Mouse (Mus musculus) limb, embryonic 14.5 days (tissue): Measurements from ENCODE around the gene Ric8b. TPM values are rescaled to one million over a fixed set of nuclear protein-coding genes. Genes with fewer than 3 reads are reported as not detected.

Source experiments
- ATAC-seq: fragments of 200-750 bp; cut with Nextera tagmentation; 2 replicates; pipeline ENCODE4 v1.8.0; 2017; ENCODE audit warnings: low read depth, moderate number of reproducible peaks, moderate TSS enrichment; ENCODE audit not compliant: low FRiP score
- DNase-seq: peaks from one replicate; pipeline ENCODE4 v3.0.0-alpha.2; 2015; ENCODE audit warnings: low spot score
- H3K27ac ChIP-seq: fragments of 300-500 bp; sonication (generic); replicated peaks from 2 replicates; pipeline ENCODE4 v1.5.1; 2014; ENCODE audit warnings: low read depth, mild to moderate bottlenecking, low read length, moderate library complexity, mixed read lengths
- H3K27me3 ChIP-seq: fragments of 300-500 bp; sonication (generic); 2 replicates; pipeline ENCODE4 v1.6.1; 2014; ENCODE audit warnings: low read length, mixed read lengths; ENCODE audit not compliant: control insufficient read depth, insufficient read depth
- H3K36me3 ChIP-seq: fragments of 300-500 bp; sonication (generic); 2 replicates; pipeline ENCODE4 v1.6.1; 2014; ENCODE audit warnings: mild to moderate bottlenecking, low read length, moderate library complexity, mixed read lengths; ENCODE audit not compliant: control insufficient read depth, insufficient read depth
- H3K4me1 ChIP-seq: fragments of 300-500 bp; sonication (generic); 2 replicates; pipeline ENCODE4 v1.6.1; 2014; ENCODE audit warnings: antibody characterized with exemption, low read length, mixed read lengths; ENCODE audit not compliant: control insufficient read depth, insufficient read depth
- H3K4me2 ChIP-seq: fragments of 300-500 bp; sonication (generic); replicated peaks from 2 replicates; pipeline ENCODE4 v1.6.1; 2014; ENCODE audit warnings: low read depth, mild to moderate bottlenecking, low read length, moderate library complexity; ENCODE audit not compliant: severe bottlenecking
- H3K4me3 ChIP-seq: fragments of 300-500 bp; sonication (generic); replicated peaks from 2 replicates; pipeline ENCODE4 v1.5.1; 2014; ENCODE audit warnings: low read length
- H3K9ac ChIP-seq: fragments of 300-500 bp; sonication (generic); 2 replicates; pipeline ENCODE4 v1.6.1; 2014; ENCODE audit warnings: mild to moderate bottlenecking, low read depth, low read length, moderate library complexity; ENCODE audit not compliant: severe bottlenecking
- H3K9me3 ChIP-seq: fragments of 300-500 bp; sonication (generic); 2 replicates; pipeline ENCODE4 v1.6.1; 2016; ENCODE audit warnings: low read length; ENCODE audit not compliant: control insufficient read depth
- POLR2A ChIP-seq: fragments of 200-500 bp; IDR thresholded peaks from 2 replicates; pipeline ENCODE4 v1.8.0; 2012; ENCODE audit warnings: inconsistent platforms, mild to moderate bottlenecking, moderate library complexity, borderline replicate concordance; ENCODE audit not compliant: insufficient read depth, insufficient read length; ENCODE audit errors: extremely low read depth
- WGBS: fragments of 180-500 bp; shearing (Covaris S2); extraction: QIAGEN DNeasy Blood & Tissue Kit; methylation state at CpG from one replicate; pipeline ENCODE4 v1.1.7; 2014; 5-methylcytosine and 5-hydroxymethylcytosine counted together
- polyA plus RNA-seq, 2 experiments: library from polyadenylated mRNA; depleted of rRNA in 1 of 2; stranded (reverse) in 1 of 2; unstranded in 1 of 2; fragments of >200 nt; fragmentation: Nextera tagmentation in 1 of 2; extraction: Ambion mirVana in 1 of 2; gene quantifications; 2 replicates each; pipeline versions ENCODE4 v1.2.1 to v1.2.3; 2012 to 2014

The Ric8b gene
- polyA plus RNA-seq, 2 experiments = 17.8 to 27.6 TPM

DNA sequence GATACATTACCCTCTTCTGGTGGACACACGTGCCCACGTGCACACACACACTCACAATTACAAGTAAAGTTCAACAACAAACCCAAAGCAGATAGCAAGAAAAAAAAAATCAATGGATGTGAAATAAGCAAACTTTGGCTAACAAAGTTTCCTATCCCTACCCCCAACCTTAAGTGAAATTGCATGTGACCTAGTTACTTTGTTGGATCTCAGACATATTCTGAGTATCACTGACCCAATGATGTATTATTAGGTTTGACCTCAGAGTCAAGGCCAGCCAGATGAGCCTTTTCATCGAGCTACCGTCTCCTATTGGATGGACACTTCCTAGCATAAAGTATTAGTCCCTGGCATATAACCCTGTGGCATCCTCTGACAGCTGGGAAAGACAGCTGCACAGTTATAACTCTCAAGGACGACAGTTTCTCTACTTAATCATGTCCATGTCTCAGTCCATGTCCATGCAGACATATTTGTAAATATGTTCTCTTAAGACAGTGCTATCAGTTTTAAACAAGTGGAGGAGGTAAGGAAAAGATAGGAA, 32.0 kb upstream of the Ric8b start:
- Histone ChIP-seq H3K27me3 (no peaks in the 10 kb centered on the region), H3K9ac (no peak overlapping the region), H3K4me2 (no peak overlapping the region), H3K4me1 (peaks cover 17% of the 10 kb centered on the region), H3K27ac (no peak overlapping the region), H3K9me3 (no peaks in the 10 kb centered on the region), H3K4me3 (no peak overlapping the region), H3K36me3 (no peaks in the 10 kb centered on the region)
- peak; percentile 44 for DNase-seq
- ATAC-seq = no peak
- 64% methylated on average over 5 of the region's 5 CpGs for WGBS
- TF ChIP-seq POLR2A = no peak

DNA sequence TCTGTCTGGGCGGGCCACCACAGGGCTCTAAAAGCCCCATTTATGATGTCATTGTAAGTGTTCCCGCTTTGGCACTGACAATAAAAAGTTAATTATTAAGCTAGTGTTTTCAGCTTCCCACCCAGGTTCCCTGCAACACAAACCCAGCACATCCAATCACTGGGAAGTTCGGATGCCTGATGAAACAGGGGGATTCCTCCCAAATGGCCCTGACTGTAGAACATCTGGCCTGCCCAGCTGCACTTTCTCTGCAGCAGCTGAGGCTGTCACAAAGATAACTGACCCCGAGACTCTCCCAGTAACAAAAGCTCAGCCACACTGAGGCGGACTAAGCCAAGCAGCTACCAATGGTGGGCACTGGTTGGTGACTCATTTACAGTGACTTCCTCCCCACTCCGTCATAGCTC, 31.2 kb upstream of the Ric8b start:
- Histone ChIP-seq H3K4me3 (no peak overlapping the region), H3K9ac (no peak overlapping the region), H3K36me3 (no peaks in the 10 kb centered on the region), H3K4me2 (no peak overlapping the region), H3K9me3 (no peaks in the 10 kb centered on the region), H3K27ac (no peak overlapping the region), H3K4me1 (peaks cover 17% of the 10 kb centered on the region), H3K27me3 (no peaks in the 10 kb centered on the region)
- peak; percentile 45 for DNase-seq
- peak; percentile 62 for ATAC-seq
- 24% methylated on average over 6 of the region's 6 CpGs for WGBS
- no peak for TF ChIP-seq POLR2A

DNA sequence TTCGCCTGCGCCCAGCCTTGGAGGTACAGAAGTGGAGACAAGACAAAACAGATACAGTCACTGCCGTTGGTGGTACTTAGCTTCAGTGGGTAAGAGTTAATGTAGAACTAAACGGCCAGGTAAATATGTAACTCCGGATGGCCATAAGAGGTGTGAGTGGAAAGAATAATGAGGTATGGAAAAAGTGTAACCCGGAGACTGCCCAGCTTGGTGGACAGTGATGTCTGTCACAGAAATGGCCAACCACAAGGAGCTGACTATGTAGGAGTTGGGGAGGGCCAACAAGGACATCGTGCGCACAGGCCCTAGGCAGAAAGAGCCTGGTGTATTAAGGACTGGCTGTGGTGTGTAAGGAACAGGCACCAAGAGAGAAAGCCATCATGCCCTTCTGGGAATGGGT, 30.6 kb upstream of the Ric8b start:
- no peak overlapping the region for H3K4me2 ChIP-seq
- no peak for DNase-seq
- no peaks in the 10 kb centered on the region for H3K27me3 ChIP-seq
- H3K9me3 ChIP-seq = no peaks in the 10 kb centered on the region
- WGBS = 78% methylated on average over 8 of the region's 8 CpGs
- no peak for ATAC-seq
- no peak overlapping the region for H3K27ac ChIP-seq
- TF ChIP-seq POLR2A = no peak
- H3K36me3 ChIP-seq = no peaks in the 10 kb centered on the region
- H3K4me3 ChIP-seq = no peak overlapping the region
- H3K9ac ChIP-seq = no peak overlapping the region
- peaks cover 17% of the 10 kb centered on the region for H3K4me1 ChIP-seq

DNA sequence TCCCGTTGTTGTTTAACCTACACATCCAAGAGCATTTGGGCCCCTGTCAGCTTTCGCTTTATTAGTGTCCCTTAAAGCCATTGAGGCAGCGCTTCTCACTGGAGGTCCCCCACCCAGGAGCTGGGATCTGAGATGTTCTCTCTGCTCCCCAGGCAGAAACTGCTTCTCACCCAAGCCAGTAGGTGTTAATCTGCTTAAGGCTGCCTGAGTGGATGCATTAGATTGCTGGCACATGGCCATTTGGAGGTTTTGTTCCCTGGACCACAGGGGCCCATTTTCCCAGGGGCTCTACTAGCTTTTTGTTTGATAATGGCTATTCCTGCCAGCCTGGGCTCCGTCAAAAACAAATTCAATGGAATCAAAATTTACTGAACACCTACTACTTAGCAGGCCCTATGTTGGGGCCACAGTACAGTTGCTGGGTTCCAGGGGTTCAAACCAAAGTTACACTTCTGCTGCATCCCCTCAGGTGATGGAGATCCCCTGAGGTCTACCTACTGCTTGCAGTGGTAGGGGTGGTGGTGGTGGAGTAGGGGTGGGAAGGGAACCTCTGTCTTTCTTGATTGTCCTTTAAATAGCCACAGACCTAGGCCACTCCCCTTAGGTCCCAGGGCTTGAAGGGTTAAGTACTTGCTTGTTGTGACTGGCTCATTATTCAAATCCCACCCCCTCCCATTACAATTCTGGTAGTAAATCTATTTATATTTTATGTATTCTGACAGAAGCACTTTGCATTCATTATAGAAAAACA, 28.1 kb upstream of the Ric8b start:
- DNase-seq (no peak), ATAC-seq (no peak)
- no peaks in the 10 kb centered on the region for H3K9me3 ChIP-seq
- no peak overlapping the region for H3K4me2 ChIP-seq
- H3K27ac ChIP-seq = no peak overlapping the region
- no peak for TF ChIP-seq POLR2A
- no peaks in the 10 kb centered on the region for H3K27me3 ChIP-seq
- no peak overlapping the region for H3K9ac ChIP-seq
- WGBS = 36% methylated on average over 4 of the region's 4 CpGs
- no peaks in the 10 kb centered on the region for H3K36me3 ChIP-seq
- peaks cover 17% of the 10 kb centered on the region for H3K4me1 ChIP-seq
- no peak overlapping the region for H3K4me3 ChIP-seq

DNA sequence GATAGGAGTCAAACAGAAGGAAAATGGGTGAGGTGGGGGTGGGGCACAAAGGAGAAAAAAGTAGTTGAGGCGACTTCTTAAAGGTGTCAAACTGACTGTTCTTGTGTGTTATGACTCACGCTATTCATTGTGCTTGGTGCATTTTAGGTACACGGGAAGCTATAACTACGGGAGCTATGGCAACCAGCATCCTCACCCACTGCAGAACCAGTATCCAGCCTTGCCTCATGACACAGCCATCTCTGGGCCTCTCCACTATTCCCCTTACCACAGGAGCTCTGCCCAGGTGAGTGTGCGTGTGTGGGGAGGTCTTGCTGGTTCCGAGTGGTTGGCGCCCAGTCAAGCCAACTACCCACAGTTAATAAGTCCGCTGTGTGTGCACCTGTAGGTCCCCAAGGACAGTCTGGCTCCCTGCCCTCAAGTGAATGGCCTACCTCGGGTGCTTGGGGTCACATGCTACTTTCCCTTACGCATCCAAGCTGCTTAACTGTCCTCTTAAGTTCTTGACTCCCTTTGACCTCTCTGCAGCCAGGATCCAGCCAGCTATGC, 21.5 kb upstream of the Ric8b start:
- no peak for DNase-seq
- Histone ChIP-seq H3K36me3 (no peaks in the 10 kb centered on the region), H3K4me1 (no peaks in the 10 kb centered on the region), H3K4me3 (no peak overlapping the region), H3K4me2 (no peak overlapping the region), H3K27ac (no peak overlapping the region), H3K9ac (no peak overlapping the region), H3K27me3 (no peaks in the 10 kb centered on the region), H3K9me3 (no peaks in the 10 kb centered on the region)
- no peak for ATAC-seq
- no peak for TF ChIP-seq POLR2A
- 84% methylated on average over 10 of the region's 10 CpGs for WGBS
